Mouse (Mus musculus) mesoderm, embryonic 11.5 days (tissue): ENCODE data around the gene Psmg3.

Source experiments
- DNase-seq: peaks from one replicate; pipeline ENCODE4 v3.0.0-alpha.2; 2012; ENCODE audit warnings: low read depth, low spot score

Psmg3 gene

DNA sequence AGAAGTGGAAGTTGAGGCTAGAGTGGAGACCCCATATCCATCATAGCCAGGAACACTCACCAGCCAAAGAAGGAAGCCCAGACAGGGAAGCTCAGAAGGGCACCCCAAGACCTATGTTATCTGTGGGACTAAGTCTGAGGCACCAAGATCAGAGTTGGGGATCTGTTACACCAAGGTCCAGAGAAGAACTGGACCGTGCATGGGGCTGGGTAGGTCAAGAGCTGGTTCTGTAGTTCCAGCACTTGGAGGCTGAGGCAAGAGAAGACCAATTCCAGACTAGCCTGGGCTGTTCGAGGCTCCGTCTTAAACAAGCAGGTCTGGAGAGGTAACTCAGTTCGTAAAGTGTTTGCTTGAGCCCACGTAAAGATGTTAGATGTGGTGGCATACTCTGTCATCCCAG, 32.5 kb downstream of the Psmg3 start:
- no peak for DNase-seq

DNA sequence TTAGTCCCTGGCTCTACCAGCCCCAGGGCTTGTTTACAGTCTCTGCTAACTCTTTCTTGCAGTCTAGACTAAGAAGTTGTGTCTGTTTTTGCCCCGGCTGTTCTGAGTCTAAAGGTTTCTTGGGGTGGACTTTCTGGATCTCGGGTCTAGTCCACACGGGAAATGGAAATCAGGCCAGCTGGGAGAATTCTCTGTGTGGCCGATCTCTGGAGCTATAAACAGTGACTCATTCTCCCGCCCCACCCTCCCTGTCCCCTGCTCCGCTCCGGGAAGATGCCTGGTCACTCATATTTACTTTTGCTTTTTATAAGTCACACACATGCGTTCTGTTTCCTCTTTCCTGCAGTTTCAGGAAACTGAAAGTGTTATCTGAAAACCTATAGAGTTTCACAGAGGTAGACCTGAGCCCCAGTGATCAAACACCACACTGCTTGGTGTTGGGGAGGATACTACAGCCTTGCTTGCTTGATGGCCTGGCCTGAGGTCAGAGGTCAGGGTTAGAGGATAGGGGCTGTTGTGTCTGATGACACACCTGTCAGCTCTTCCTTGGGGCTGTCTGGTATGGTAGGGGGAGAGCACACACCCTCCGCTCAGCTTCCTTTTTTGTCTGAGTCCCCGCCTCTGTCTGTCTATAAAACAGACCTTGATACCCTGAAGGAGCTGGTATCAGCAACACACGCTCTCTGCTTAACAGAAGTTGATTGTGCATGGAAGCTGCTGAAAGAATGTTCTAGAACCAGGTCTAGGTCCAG, 33.2 kb downstream of the Psmg3 start:
- DNase-seq, result no peak

DNA sequence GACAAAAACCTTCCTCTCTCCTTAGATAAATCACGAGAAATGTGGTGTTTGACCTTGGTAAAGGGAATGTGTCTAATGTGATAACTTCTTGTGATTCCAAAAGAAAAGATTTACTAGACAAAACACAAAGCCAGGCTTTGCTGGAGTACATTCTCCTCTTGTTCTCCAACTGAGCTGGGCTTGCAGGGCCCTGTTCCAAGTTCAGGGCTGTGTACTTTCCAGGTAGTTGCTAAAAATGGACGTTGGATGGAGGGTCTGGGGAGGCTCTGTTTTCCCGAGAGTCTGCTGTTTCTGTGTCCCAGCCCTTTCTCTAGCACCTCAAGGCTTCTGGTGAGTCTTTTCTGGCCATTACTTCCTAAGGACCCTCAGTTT, 33.7 kb downstream of the Psmg3 start:
- DNase-seq, result no peak

DNA sequence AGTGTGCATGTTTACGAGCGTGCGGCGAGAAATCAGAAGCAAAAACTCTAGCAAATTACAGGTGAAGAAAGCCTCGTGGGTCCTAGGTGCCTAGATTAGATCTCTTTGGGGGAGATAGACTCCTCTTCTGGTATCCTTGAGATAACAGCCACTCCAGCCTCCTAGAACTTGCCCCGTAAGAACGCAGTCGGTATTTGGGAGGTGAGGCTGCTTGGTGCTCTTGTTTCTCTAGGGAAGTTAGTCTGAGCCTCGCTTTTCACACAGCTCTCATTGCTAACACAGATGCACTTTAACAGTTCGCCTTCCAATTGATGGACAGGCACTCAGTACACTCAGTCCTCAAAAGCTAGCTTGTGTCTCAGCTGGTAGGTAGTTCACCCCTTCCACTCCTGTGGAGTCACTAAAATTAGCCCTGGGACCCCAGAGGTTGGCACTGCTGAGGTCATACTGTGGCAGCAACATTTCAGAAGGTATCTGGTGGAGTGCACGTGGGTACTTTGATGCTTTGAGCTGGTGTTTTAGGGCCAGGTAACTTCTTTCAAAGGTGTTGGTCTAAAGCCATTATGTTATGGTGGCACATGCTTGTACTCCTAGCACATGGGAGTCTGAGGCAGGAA, 34.4 kb downstream of the Psmg3 start:
- no peak for DNase-seq

DNA sequence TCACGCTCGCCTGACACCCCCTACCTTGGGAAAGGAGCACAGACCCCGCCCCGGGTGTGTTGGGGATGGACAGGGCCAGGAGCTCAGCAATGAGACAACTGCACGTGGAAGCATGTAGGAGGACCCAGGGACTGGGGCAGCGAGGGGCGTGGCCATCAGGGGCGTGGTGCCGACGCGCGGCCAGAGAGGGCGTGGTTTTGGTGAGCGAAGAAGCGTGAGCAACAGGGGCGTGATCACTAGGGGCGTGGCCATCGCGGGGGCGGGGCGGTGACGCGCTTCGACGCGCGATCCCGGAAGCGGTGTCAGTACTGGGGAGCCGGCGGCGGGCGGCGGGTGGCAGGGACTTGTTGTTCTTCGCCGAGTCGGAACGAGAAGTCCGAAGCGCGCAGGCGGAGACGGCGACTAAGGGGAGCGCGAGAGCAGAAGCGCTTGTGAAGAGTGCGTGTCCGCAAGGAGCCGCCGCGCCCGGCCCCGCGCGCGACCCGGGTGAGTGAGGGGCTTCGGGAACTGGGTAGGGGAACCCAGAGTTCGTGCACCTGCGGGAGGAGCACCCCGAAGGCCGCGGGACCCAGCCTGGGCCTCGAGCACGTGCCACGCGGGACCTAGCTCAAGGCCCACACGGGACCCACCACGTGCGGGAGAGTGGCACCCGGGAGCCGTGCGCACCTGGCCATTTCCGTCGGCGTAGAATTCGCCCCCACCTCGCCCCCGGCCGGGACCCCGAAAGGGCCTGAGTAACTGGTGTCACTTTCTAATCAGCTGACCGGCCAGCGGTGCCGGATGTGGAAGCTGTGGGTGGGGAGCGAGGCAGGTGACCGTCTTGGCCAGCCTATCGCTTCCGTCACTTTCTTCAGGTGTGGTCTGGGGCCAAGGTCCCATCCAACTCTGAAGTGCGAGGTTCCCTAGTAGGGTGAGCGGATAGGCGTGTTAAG, 35.2 kb downstream of the Psmg3 start, which contains the start of gene Mafk:
Mafk (plus strand) TSS at position 287 of the 932 bp plus-strand sequence.
- peak; percentile 97 for DNase-seq

DNA sequence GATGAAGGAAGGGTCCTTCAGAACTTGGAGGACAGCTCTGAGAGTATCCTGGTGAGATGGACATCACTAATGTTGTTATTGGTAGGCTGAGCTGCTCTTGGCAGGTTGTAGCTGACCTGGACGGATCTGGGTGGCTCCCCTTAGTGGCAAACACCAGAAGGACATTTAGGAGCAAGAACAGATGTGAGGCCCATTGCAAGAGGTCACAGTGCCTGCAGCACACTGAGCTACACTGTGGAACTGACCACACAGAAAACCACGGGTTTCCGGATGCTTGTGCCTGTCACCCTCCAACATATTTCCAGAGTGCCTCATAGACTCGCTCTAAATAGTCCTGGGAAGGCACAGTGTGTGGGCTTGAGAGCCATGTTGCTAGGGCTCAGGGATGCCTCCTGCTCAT, 37.2 kb downstream of the Psmg3 start:
- DNase-seq, result no peak

DNA sequence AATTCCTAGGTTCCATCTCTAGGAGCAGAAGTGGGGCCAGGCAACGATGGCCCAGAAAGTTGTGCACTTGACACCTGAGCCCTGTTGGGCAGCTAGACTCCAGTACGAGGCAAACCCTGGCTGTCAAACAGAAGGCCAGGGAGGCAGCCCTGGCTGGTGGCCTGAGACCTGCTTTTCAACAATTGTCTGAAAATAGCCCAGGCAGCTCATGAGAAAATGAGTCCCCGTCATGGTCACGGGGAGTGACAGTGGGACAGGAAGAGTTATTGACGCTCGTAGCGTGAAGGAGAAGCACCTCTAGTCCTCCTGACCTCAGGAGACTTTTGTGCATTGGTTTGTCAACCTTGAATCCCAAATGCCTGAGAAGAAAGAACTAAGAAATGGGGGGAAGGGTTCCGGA, 45.3 kb downstream of the Psmg3 start:
- no peak for DNase-seq

DNA sequence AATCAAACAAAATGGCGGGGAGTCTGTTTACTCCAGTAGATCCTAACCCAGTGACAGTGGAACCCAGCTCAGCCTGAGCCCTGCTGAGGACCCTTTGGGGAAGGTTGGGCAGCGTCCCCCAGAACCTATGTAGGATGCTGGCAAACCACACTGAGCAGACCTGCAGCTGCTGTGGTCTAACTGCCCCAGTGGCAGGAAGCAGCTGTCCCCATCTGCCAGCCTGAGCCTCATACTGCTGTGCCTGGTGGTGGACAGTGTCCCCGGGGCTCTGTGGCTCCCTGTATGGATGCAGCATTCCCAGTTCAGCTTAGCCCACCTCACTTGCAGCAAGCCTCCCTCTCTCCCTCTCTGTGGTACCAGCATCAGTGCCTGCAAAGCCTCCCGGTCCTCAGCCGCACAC, 49.7 kb downstream of the Psmg3 start:
- DNase-seq, result no peak

DNA sequence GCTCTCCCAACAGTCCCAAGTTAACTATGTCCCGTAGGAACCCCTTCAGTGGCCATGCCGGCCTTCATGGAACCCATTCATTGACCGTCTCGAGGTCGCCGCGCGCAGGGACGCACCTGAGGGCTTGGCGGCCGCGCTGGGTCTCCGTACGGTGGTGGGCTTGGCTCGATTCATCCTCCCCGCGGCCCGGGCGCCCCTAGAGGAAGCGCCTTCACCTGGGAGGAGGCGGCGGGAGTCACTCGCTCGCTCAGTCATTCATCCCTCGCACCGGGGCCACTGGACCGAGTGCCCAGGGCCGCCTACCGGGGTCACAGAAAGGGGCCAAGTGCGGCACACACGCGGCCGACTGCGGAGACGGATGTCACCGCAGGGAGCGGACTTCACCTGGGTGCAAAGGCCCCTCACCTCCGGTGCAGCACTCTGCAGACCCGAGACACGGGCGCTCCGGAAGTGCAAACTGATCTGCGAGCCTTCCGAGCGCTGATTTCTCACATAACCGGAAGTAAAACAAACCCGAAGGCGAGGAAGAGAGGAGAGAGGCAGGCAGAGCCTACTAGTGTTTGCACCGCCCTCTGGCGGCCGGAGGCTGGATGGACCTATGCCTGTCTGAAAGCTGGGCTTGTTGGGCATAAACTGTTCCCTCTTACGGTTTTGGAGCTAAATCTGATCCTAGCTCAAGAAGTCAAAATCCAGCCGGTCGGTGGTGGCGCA, 51.3 kb downstream of the Psmg3 start, which contains the start of gene Ints1:
Ints1 (minus strand) TSS at position 459 of the 711 bp plus-strand sequence.
- peak; percentile 97 for DNase-seq
